Mouse (Mus musculus) embryonic facial prominence, embryonic 11.5 days (tissue): ENCODE measurements around the gene Gjb3. TPM values are rescaled to one million over a fixed set of nuclear protein-coding genes. Genes with fewer than 3 reads are reported as not detected.

Source experiments
- ATAC-seq: fragments of 200-750 bp; cut with Nextera tagmentation; replicated peaks from 2 replicates; pipeline ENCODE4 v1.8.0; 2017; ENCODE audit warnings: low read depth; ENCODE audit not compliant: insufficient number of reproducible peaks, low FRiP score, low TSS enrichment
- DNase-seq: peaks from one replicate; pipeline ENCODE4 v3.0.0-alpha.2; 2015; ENCODE audit warnings: low spot score
- H3K27ac ChIP-seq: fragments of 300-500 bp; sonication (generic); replicated peaks from 2 replicates; pipeline ENCODE4 v1.5.1; 2014; ENCODE audit warnings: mild to moderate bottlenecking, low read depth, low read length, control low read depth
- H3K27me3 ChIP-seq: fragments of 300-500 bp; sonication (generic); 2 replicates; pipeline ENCODE4 v1.6.1; 2014; ENCODE audit warnings: mild to moderate bottlenecking, low read length, moderate library complexity, mixed read lengths; ENCODE audit not compliant: control insufficient read depth, insufficient read depth
- H3K36me3 ChIP-seq: fragments of 300-500 bp; sonication (generic); replicated peaks from 2 replicates; pipeline ENCODE4 v1.6.1; 2014; ENCODE audit warnings: low read depth, mild to moderate bottlenecking, low read length, moderate library complexity, mixed read lengths; ENCODE audit not compliant: control insufficient read depth, insufficient read depth
- H3K4me1 ChIP-seq: fragments of 300-500 bp; sonication (generic); 2 replicates; pipeline ENCODE4 v1.6.1; 2014; ENCODE audit warnings: low read length, mixed read lengths; ENCODE audit not compliant: control insufficient read depth, insufficient read depth
- H3K4me2 ChIP-seq: fragments of 300-500 bp; sonication (generic); 2 replicates; pipeline ENCODE4 v1.6.1; 2014; ENCODE audit warnings: low read depth, mild to moderate bottlenecking, control low read depth, low read length, moderate library complexity
- H3K4me3 ChIP-seq: fragments of 300-500 bp; sonication (generic); 2 replicates; pipeline ENCODE4 v1.5.1; 2014; ENCODE audit warnings: low read depth, low read length, control low read depth
- H3K9ac ChIP-seq: fragments of 300-500 bp; sonication (generic); replicated peaks from 2 replicates; pipeline ENCODE4 v1.6.1; 2014; ENCODE audit warnings: mild to moderate bottlenecking, control low read depth, low read length
- H3K9me3 ChIP-seq: fragments of 300-500 bp; sonication (generic); replicated peaks from 2 replicates; pipeline ENCODE4 v1.6.1; 2016; ENCODE audit warnings: mild to moderate bottlenecking, low read length, inconsistent platforms, mixed read lengths; ENCODE audit not compliant: control insufficient read depth
- WGBS: fragments of 180-500 bp; shearing (Covaris S2); extraction: QIAGEN DNeasy Blood & Tissue Kit; methylation state at CpG from one replicate; pipeline ENCODE4 v1.1.7; 2014; 5-methylcytosine and 5-hydroxymethylcytosine counted together
- polyA plus RNA-seq: library from polyadenylated mRNA; unstranded; fragments of >200 nt; fragmentation: Nextera tagmentation; extraction: Ambion mirVana; gene quantifications from 2 replicates; pipeline ENCODE4 v1.2.1, GENCODE M21; 2014

The Gjb3 gene
- polyA plus RNA-seq, 1 experiment from 2014 or later, result 2.7 TPM

- H3K4me3 ChIP-seq, result no peak overlapping the region
- H3K36me3 ChIP-seq, result no peaks in the 10 kb centered on the region
- H3K27ac ChIP-seq, result no peak overlapping the region
- H3K9ac ChIP-seq, result no peak overlapping the region
- peaks cover 25% of the 10 kb centered on the region for H3K27me3 ChIP-seq
- peak; percentile 57 for DNase-seq
- no peak overlapping the region for H3K4me2 ChIP-seq
- H3K4me1 ChIP-seq, result peaks cover 4% of the 10 kb centered on the region
- no peaks in the 10 kb centered on the region for H3K9me3 ChIP-seq
- WGBS, result 0% methylated on average over 3 of the region's 3 CpGs
- no peak for ATAC-seq
Measured at GRCm38 (mm10) chr4:127329046-127329445, 1.6 kb downstream of the Gjb3 start.

GRCm38 (mm10) chr4:127328378-127328777 is 2.3 kb downstream of the Gjb3 start:
- no peak for ATAC-seq
- Histone ChIP-seq H3K27ac (no peak overlapping the region), H3K27me3 (peaks cover 25% of the 10 kb centered on the region), H3K4me1 (peaks cover 4% of the 10 kb centered on the region), H3K9me3 (no peaks in the 10 kb centered on the region), H3K9ac (no peak overlapping the region), H3K36me3 (no peaks in the 10 kb centered on the region), H3K4me3 (no peak overlapping the region), H3K4me2 (no peak overlapping the region)
- 72% methylated on average over 7 of the region's 7 CpGs for WGBS
- DNase-seq, result no peak

GRCm38 (mm10) chr4:127327749-127328148 is 2.9 kb downstream of the Gjb3 start:
- no peak overlapping the region for H3K27ac ChIP-seq
- H3K36me3 ChIP-seq, result no peaks in the 10 kb centered on the region
- peaks cover 25% of the 10 kb centered on the region for H3K27me3 ChIP-seq
- H3K9me3 ChIP-seq, result no peaks in the 10 kb centered on the region
- no peak overlapping the region for H3K9ac ChIP-seq
- ATAC-seq (no peak), DNase-seq (no peak)
- H3K4me1 ChIP-seq, result peaks cover 4% of the 10 kb centered on the region
- 73% methylated on average over 6 of the region's 6 CpGs for WGBS
- no peak overlapping the region for H3K4me3 ChIP-seq
- H3K4me2 ChIP-seq, result no peak overlapping the region

DNA sequence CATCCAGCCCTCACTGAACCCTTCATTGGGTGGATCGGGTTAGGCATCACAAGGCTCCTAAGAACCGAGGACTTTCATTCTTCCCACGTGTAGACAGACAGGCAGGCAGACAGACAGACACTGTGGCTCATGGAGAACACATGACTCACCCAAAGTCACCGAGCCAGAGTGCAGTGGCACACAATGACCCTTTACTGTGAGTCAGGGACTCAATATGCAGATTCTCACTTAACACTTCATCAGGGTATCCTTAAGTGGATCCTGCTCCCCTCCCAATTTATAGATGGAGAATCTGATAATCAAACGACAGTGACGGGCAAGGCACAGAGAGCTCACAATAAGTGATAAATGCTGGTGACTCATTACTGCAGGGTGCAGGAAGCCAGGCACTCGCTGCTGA is 3.4 kb downstream of the Gjb3 start:
- WGBS, result 60% methylated on average over 7 of the region's 7 CpGs
- ATAC-seq (no peak), DNase-seq (no peak)
- peaks cover 25% of the 10 kb centered on the region for H3K27me3 ChIP-seq
- no peak overlapping the region for H3K27ac ChIP-seq
- no peak overlapping the region for H3K9ac ChIP-seq
- peaks cover 4% of the 10 kb centered on the region for H3K4me1 ChIP-seq
- H3K4me3 ChIP-seq, result no peak overlapping the region
- no peaks in the 10 kb centered on the region for H3K36me3 ChIP-seq
- H3K4me2 ChIP-seq, result no peak overlapping the region
- H3K9me3 ChIP-seq, result no peaks in the 10 kb centered on the region

DNA sequence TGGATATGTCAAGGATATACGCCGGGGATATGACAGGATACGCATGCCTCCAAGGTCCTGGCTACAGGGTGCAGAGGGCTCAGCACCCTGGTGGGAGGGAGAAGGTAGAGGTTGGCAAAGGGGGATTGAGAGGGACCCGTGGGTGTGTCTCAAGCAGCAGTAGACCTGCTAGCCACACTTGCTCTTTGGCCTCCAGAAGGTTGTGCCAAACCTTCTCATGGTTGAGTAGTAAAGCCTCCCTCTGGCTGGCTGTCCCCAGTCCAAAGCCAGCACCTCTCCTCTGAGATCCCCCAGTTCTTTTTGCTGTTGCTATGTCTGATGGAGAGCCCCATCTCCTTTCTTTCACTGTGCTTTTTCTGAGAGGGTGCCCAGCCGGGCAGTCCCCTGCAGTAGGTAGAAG is 5.4 kb downstream of the Gjb3 start:
- Histone ChIP-seq H3K36me3 (no peaks in the 10 kb centered on the region), H3K9ac (no peak overlapping the region), H3K4me3 (no peak overlapping the region), H3K27ac (no peak overlapping the region), H3K4me2 (no peak overlapping the region), H3K27me3 (peaks cover 8% of the 10 kb centered on the region), H3K4me1 (peaks cover 3% of the 10 kb centered on the region), H3K9me3 (no peaks in the 10 kb centered on the region)
- WGBS, result 85% methylated on average over 5 of the region's 5 CpGs
- no peak for DNase-seq
- ATAC-seq, result no peak

GRCm38 (mm10) chr4:127324759-127325158 is 5.9 kb downstream of the Gjb3 start:
- no peak overlapping the region for H3K9ac ChIP-seq
- peaks cover 3% of the 10 kb centered on the region for H3K27me3 ChIP-seq
- no peak overlapping the region for H3K4me3 ChIP-seq
- peak; percentile 93 for DNase-seq
- no peak overlapping the region for H3K27ac ChIP-seq
- no peaks in the 10 kb centered on the region for H3K36me3 ChIP-seq
- 0 out of 2 replicates have a peak, but pooled peaks have one; percentile 34 for ATAC-seq
- no peak overlapping the region for H3K4me2 ChIP-seq
- H3K9me3 ChIP-seq, result no peaks in the 10 kb centered on the region
- WGBS, result 5% methylated on average over 6 of the region's 6 CpGs
- H3K4me1 ChIP-seq, result no peaks in the 10 kb centered on the region

- Histone ChIP-seq H3K4me2 (no peak overlapping the region), H3K27me3 (no peaks in the 10 kb centered on the region; the same call in 1 of the 2 replicates), H3K4me3 (no peak overlapping the region), H3K36me3 (no peaks in the 10 kb centered on the region), H3K4me1 (no peaks in the 10 kb centered on the region), H3K27ac (no peak overlapping the region), H3K9ac (no peak overlapping the region), H3K9me3 (no peaks in the 10 kb centered on the region)
- no peak for DNase-seq
- no peak for ATAC-seq
- 77% methylated on average over 10 of the region's 10 CpGs for WGBS
Measured at GRCm38 (mm10) chr4:127324296-127324695, 6.3 kb downstream of the Gjb3 start.

DNA sequence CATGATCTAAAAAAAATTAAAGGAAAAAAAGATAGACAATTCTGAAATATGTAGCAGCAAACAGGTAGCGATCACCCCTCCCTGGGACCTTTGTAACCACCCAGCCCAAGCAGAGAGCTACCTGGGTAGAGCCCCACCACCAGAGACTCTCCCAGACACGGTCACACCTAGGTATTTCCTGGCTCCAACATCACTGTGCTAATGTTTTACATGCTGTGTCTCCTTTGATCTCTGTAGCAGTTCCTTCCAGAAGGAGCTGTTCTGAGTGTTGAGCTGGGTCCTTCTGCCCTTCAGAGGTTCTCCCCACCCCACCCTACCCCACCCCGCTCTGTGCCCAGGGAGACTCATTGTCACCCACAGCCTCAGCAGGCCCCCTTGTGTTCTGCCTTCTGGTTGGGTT is 7.0 kb downstream of the Gjb3 start:
- 89% methylated on average over 3 of the region's 3 CpGs for whole genome bisulfite sequencing
- H3K9me3 ChIP-seq, result no peaks in the 10 kb centered on the region
- no peaks in the 10 kb centered on the region for H3K4me1 ChIP-seq
- DNase-seq, result no peak
- no peak overlapping the region for H3K27ac ChIP-seq
- no peaks in the 10 kb centered on the region for H3K27me3 ChIP-seq
- H3K4me2 ChIP-seq, result no peak overlapping the region
- H3K36me3 ChIP-seq, result no peaks in the 10 kb centered on the region
- no peak overlapping the region for H3K4me3 ChIP-seq
- no peak for ATAC-seq
- no peak overlapping the region for H3K9ac ChIP-seq
